Mouse (Mus musculus) liver, embryonic 14.5 days (tissue): Measurements from ENCODE around the gene Tbc1d10c. TPM values are rescaled to one million over a fixed set of nuclear protein-coding genes. Genes with fewer than 3 reads are reported as not detected.

Source experiments
- ATAC-seq: fragments of 200-750 bp; cut with Nextera tagmentation; 2 replicates; pipeline ENCODE4 v1.8.0; 2017; ENCODE audit warnings: moderate number of reproducible peaks, mild to moderate bottlenecking, moderate library complexity; ENCODE audit not compliant: insufficient read depth
- DNase-seq, 3 experiments: peaks; one replicate each; pipeline ENCODE4 v3.0.0-alpha.2; 2012 to 2013; ENCODE audit warnings: low read depth in 3 of 3, low spot score in 3 of 3
- H3K27ac ChIP-seq: fragments of 300-500 bp; sonication (generic); 2 replicates; pipeline ENCODE4 v1.5.1; 2014; ENCODE audit warnings: moderate library complexity, mild to moderate bottlenecking, control low read depth, inconsistent platforms
- H3K27me3 ChIP-seq: fragments of 300-500 bp; sonication (generic); 2 replicates; pipeline ENCODE4 v1.6.1; 2014; ENCODE audit warnings: mild to moderate bottlenecking, low read length, moderate library complexity; ENCODE audit not compliant: control insufficient read depth, insufficient read depth
- H3K36me3 ChIP-seq: fragments of 300-500 bp; sonication (generic); replicated peaks from 2 replicates; pipeline ENCODE4 v1.6.1; 2014; ENCODE audit warnings: low read depth; ENCODE audit not compliant: control insufficient read depth, insufficient read depth
- H3K4me1 ChIP-seq, 2 experiments: fragments of 200-500 bp in 1 of 2; fragments of 300-500 bp in 1 of 2; sonication (generic) in 1 of 2; replicated peaks; 2 replicates each; pipeline ENCODE4 v1.6.1; 2012 to 2014; ENCODE audit warnings: antibody characterized with exemption in 1 of 2, inconsistent platforms in 1 of 2, low read length in 1 of 2; ENCODE audit not compliant: control insufficient read depth in 2 of 2, insufficient read depth in 2 of 2
- H3K4me2 ChIP-seq: fragments of 300-500 bp; sonication (generic); 2 replicates; pipeline ENCODE4 v1.6.1; 2014; ENCODE audit warnings: low read depth, mild to moderate bottlenecking, control low read depth, moderate library complexity
- H3K4me3 ChIP-seq, 2 experiments: fragments of 200-500 bp in 1 of 2; fragments of 300-500 bp in 1 of 2; sonication (generic) in 1 of 2; 2 replicates each; pipeline ENCODE4 v1.5.1; 2012 to 2014; ENCODE audit warnings: low read depth in 2 of 2, low read length in 2 of 2, mild to moderate bottlenecking in 2 of 2, control low read depth in 1 of 2, inconsistent platforms in 1 of 2, moderate library complexity in 1 of 2; ENCODE audit not compliant: insufficient read depth in 1 of 2
- H3K9ac ChIP-seq: fragments of 300-500 bp; sonication (generic); replicated peaks from 2 replicates; pipeline ENCODE4 v1.6.1; 2014; ENCODE audit warnings: mild to moderate bottlenecking, control low read depth, moderate library complexity
- H3K9me3 ChIP-seq: fragments of 300-500 bp; sonication (generic); 2 replicates; pipeline ENCODE4 v1.6.1; 2016; ENCODE audit warnings: low read length, mixed read lengths; ENCODE audit not compliant: control insufficient read depth
- CTCF ChIP-seq: IDR thresholded peaks from 2 replicates; pipeline ENCODE4 v1.5.1; 2016; ENCODE audit warnings: antibody characterized with exemption, low read depth, control low read depth
- EP300 ChIP-seq: IDR thresholded peaks from 2 replicates; pipeline ENCODE4 v1.6.1; 2016; ENCODE audit warnings: antibody characterized with exemption, low read depth
- WGBS: fragments of 180-500 bp; shearing (Covaris S2); extraction: QIAGEN DNeasy Blood & Tissue Kit; methylation state at CpG from one replicate; pipeline ENCODE4 v1.1.7; 2014; ENCODE audit not compliant: insufficient replicate concordance; 5-methylcytosine and 5-hydroxymethylcytosine counted together
- polyA plus RNA-seq, 2 experiments: library from polyadenylated mRNA; depleted of rRNA in 1 of 2; stranded (reverse) in 1 of 2; unstranded in 1 of 2; fragments of >200 nt; fragmentation: Nextera tagmentation in 1 of 2; extraction: Ambion mirVana in 1 of 2; gene quantifications; 2 replicates each; pipeline versions ENCODE4 v1.2.1 to v1.2.3; 2012 to 2014

Tbc1d10c gene
- polyA plus RNA-seq, 2 experiments: 2.5 to 2.6 TPM

DNA sequence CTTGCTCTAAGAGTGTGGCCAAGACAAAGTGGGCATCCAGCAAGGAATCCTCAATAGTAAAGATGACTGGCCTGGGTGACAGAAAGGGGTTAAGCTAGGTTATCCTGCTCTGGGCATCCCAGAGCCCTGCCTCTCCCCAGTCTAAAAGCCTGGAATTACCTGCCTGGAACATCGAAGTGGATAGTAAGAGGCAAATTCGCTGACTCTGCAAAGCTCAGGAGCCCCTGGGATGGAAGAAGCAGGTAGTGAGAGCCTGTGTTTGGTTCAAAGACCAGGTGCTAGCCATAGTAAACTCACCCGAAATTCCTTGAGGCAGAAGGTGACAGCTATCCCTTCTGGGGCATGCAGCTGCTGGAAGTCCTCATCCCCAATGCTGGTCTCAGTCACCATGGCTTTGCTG, 6.1 kb upstream of the Tbc1d10c start:
- DNase-seq (no peak), ATAC-seq (no peak)
- no peak overlapping the region for H3K27ac ChIP-seq
- no peak overlapping the region for H3K4me3 ChIP-seq
- H3K27me3 ChIP-seq: no peaks in the 10 kb centered on the region
- H3K4me2 ChIP-seq: no peak overlapping the region
- TF ChIP-seq CTCF (no peak), EP300 (no peak)
- 57% methylated on average over 3 of the region's 3 CpGs for WGBS
- no peak overlapping the region for H3K9ac ChIP-seq
- no peaks in the 10 kb centered on the region for H3K9me3 ChIP-seq
- H3K36me3 ChIP-seq: peaks cover 55% of the 10 kb centered on the region
- peaks cover 15 to 29% of the 10 kb centered on the region in 2 experiments for H3K4me1 ChIP-seq

GRCm38 (mm10) chr19:4196548-4196947, 5.5 kb upstream of the Tbc1d10c start:
- WGBS: 54% methylated on average over 5 of the region's 5 CpGs
- H3K9ac ChIP-seq: no peak overlapping the region
- H3K27me3 ChIP-seq: no peaks in the 10 kb centered on the region
- no peak for TF ChIP-seq CTCF
- TF ChIP-seq EP300: no peak
- no peak for DNase-seq
- no peak overlapping the region for H3K4me3 ChIP-seq
- no peaks in the 10 kb centered on the region for H3K9me3 ChIP-seq
- no peak overlapping the region for H3K4me2 ChIP-seq
- peaks cover 55% of the 10 kb centered on the region for H3K36me3 ChIP-seq
- no peak overlapping the region for H3K27ac ChIP-seq
- ATAC-seq: no peak
- peaks cover 16 to 25% of the 10 kb centered on the region in 2 experiments for H3K4me1 ChIP-seq

GRCm38 (mm10) chr19:4196048-4196447, 5.0 kb upstream of the Tbc1d10c start:
- Histone ChIP-seq H3K4me3 (no peak overlapping the region), H3K36me3 (peaks cover 55% of the 10 kb centered on the region), H3K27ac (no peak overlapping the region), H3K4me2 (no peak overlapping the region), H3K9ac (no peak overlapping the region), H3K9me3 (no peaks in the 10 kb centered on the region), H3K27me3 (no peaks in the 10 kb centered on the region), H3K4me1 (peaks cover 21 to 30% of the 10 kb centered on the region in 2 experiments)
- WGBS: 59% methylated on average over 2 of the region's 2 CpGs
- TF ChIP-seq EP300 (no peak), CTCF (no peak)
- no peak for DNase-seq
- no peak for ATAC-seq

GRCm38 (mm10) chr19:4194776-4195650, 3.9 kb upstream of the Tbc1d10c start:
- Histone ChIP-seq H3K27me3 (no peaks in the 10 kb centered on the region), H3K27ac (no peak overlapping the region), H3K36me3 (peaks cover 52% of the 10 kb centered on the region), H3K4me3 (no peak overlapping the region), H3K4me2 (no peak overlapping the region; the same call in 1 of the 2 replicates), H3K4me1 (peaks cover 15 to 27% of the 10 kb centered on the region in 2 experiments), H3K9me3 (no peaks in the 10 kb centered on the region), H3K9ac (no peak overlapping the region)
- 74% methylated on average over 12 of the region's 12 CpGs for WGBS
- no peak for DNase-seq
- ATAC-seq: no peak
- TF ChIP-seq CTCF (no peak), EP300 (no peak)

DNA sequence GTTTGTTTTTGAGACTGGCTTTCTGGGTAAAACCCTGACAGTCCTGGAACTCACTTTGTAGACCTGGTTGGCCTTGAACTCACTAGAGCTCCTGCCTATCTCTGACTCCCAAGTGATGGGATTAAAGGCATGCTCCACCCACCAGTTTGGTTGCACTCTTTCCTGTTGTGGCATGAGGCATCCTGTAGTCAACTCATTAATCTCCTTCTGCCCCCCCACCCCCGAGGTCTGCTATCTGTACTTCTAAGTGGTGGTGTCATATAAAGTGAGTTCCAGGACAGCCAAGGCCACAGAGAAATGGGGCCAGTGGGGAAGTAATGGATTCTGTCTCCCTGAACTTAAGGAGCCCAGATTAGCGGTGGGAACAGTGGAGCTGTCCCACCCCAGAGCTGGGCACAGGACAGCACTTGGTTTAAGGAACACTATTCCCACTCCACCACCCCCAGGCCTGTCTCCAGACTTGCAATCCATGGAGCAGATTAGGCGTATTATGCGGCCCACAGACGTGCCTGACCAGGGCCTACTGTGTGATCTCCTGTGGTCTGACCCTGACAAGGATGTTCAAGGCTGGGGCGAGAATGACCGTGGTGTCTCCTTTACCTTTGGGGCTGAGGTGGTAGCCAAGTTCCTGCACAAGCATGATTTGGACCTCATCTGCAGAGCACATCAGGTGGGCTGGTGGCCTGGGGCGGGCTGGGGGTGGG, 3.1 kb upstream of the Tbc1d10c start:
- Histone ChIP-seq H3K9ac (no peak overlapping the region), H3K36me3 (peaks cover 49% of the 10 kb centered on the region), H3K4me2 (no peak overlapping the region), H3K4me1 (peaks cover 14 to 24% of the 10 kb centered on the region in 2 experiments), H3K4me3 (no peak overlapping the region), H3K27ac (no peak overlapping the region), H3K9me3 (no peaks in the 10 kb centered on the region), H3K27me3 (no peaks in the 10 kb centered on the region)
- DNase-seq (no peak), ATAC-seq (no peak)
- TF ChIP-seq EP300 (no peak), CTCF (no peak)
- 69% methylated on average over 8 of the region's 8 CpGs for WGBS
